In the genomic region with DNA sequence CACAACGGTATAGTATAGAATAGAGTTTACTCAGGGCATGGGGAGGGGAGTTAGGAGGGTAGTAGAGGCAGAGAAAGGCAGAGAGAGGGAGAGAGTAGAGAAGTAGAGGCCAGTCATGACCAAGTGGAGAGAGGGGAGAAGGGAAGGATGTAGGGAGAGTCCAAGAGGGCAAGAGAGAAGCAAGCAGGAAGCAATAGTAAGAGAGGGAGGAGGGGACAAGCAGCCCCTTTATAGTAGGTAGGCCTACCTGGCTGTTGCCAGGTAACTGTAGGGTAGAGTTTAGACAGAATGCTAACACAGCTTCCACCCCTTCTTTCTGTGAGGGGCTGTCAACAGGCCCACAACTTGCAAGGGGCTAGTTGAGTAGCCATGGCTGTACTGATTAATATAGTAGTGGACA, we compare ENCODE assay signal across 25 mouse cellular contexts.
"Had no signal": no experiment of that assay in that cellular context is flagged by ENCODE, and none has a peak within 500 bp of the region (broad histone marks: within the 10 kb centered on the region; RNA-seq: fewer than 3 reads in every experiment).

No protein-coding gene starts in this region.

- H3K36me3 ChIP-seq: heart, embryonic 13.5 days; heart, embryonic 15.5 days; hindbrain, embryonic 13.5 days; hindbrain, embryonic 15.5 days; kidney, embryonic 15.5 days; limb, embryonic 13.5 days; limb, embryonic 15.5 days; liver, embryonic 12.5 days had no signal

- H3K27ac ChIP-seq: heart, embryonic 13.5 days; heart, embryonic 15.5 days; hindbrain, embryonic 13.5 days; hindbrain, embryonic 15.5 days; hindbrain, postnatal 0 days; kidney, postnatal 0 days; limb, embryonic 13.5 days; limb, embryonic 15.5 days; liver, embryonic 12.5 days; liver, embryonic 14.5 days had no signal

- H3K4me3 ChIP-seq: heart, embryonic 13.5 days; heart, embryonic 15.5 days; hindbrain, embryonic 13.5 days; hindbrain, embryonic 15.5 days; kidney, embryonic 15.5 days; limb, embryonic 13.5 days; limb, embryonic 15.5 days; liver, embryonic 12.5 days had no signal

- DNase-seq: gastrocnemius, postnatal 25 days; heart, adult 18-20 months; heart, postnatal 14 days; heart, postnatal 36 days; kidney, adult 11 months; kidney, adult 2 months; kidney, adult 9 months; kidney, postnatal 14 days; kidney, postnatal 36 days; layer of hippocampus, adult 9-11 months; layer of hippocampus, postnatal 36 days; left cerebral cortex, postnatal 4 days had no signal

- H3K27me3 ChIP-seq: heart, embryonic 13.5 days; heart, embryonic 15.5 days; hindbrain, embryonic 13.5 days; hindbrain, embryonic 15.5 days; kidney, embryonic 15.5 days; limb, embryonic 13.5 days; limb, embryonic 15.5 days; liver, embryonic 12.5 days had no signal

- H3K9me3 ChIP-seq: heart, embryonic 13.5 days; heart, embryonic 15.5 days; hindbrain, embryonic 13.5 days; hindbrain, embryonic 15.5 days; kidney, embryonic 15.5 days; limb, embryonic 13.5 days; limb, embryonic 15.5 days; liver, embryonic 12.5 days had no signal

- H3K9ac ChIP-seq: heart, embryonic 13.5 days; heart, embryonic 15.5 days; hindbrain, embryonic 13.5 days; hindbrain, embryonic 15.5 days; kidney, embryonic 15.5 days; limb, embryonic 13.5 days; limb, embryonic 15.5 days; liver, embryonic 12.5 days; liver, embryonic 14.5 days had no signal

- H3K4me1 ChIP-seq: hindbrain, embryonic 13.5 days; hindbrain, embryonic 15.5 days had no signal

- ATAC-seq: forebrain, embryonic 16.5 days; hindbrain, postnatal 0 days; liver, embryonic 12.5 days had no signal

- H3K4me2 ChIP-seq: heart, embryonic 11.5 days; heart, embryonic 13.5 days; heart, embryonic 15.5 days; hindbrain, embryonic 13.5 days; hindbrain, embryonic 15.5 days; kidney, embryonic 15.5 days; limb, embryonic 13.5 days; limb, embryonic 15.5 days; liver, embryonic 12.5 days had no signal
